12 mouse cellular contexts compared by ENCODE assay signal in genomic region chr5:135442430-135442829, GRCm38 (mm10). TPM values are rescaled to one million over a fixed set of nuclear protein-coding genes. Genes with fewer than 3 reads are reported as not detected.
DNase-seq lines count a peak whose midpoint lies in the region; ATAC-seq and TF ChIP-seq lines count a peak whose summit lies in the region.
"Had no signal": no experiment of that assay in that cellular context is flagged by ENCODE, and none has a peak within 500 bp of the region (broad histone marks: within the 10 kb centered on the region; RNA-seq: fewer than 3 reads in every experiment).

No protein-coding gene starts in this region.

- H3K9me3 ChIP-seq in heart, embryonic 15.5 days (replicated peaks) = no peaks in the 10 kb centered on the region
- H3K9me3 ChIP-seq in midbrain, postnatal 0 days (ENCODE audit: low read length) = no peaks in the 10 kb centered on the region
- no peaks in the 10 kb centered on the region for H3K9me3 ChIP-seq in midbrain, embryonic 16.5 days (replicated peaks; ENCODE audit: control insufficient read depth, low read length, poor library complexity, severe bottlenecking)
- H3K9me3 ChIP-seq in stomach, embryonic 16.5 days (replicated peaks; ENCODE audit: control insufficient read depth, low read length) = no peaks in the 10 kb centered on the region
- H3K9me3 ChIP-seq: forebrain, embryonic 10.5 days had no signal

- H3K27ac ChIP-seq in heart, embryonic 15.5 days = peak overlapping the region; percentile 35
- no peak overlapping the region for H3K27ac ChIP-seq in midbrain, postnatal 0 days (ENCODE audit: low read depth, low read length)
- no peak overlapping the region for H3K27ac ChIP-seq in midbrain, embryonic 16.5 days (ENCODE audit: low read length)
- no peak overlapping the region for H3K27ac ChIP-seq in stomach, embryonic 16.5 days (ENCODE audit: low read length)
- H3K27ac ChIP-seq: forebrain, embryonic 10.5 days had no signal

- H3K27me3 ChIP-seq in heart, embryonic 15.5 days = no peaks in the 10 kb centered on the region
- no peaks in the 10 kb centered on the region for H3K27me3 ChIP-seq in midbrain, postnatal 0 days (ENCODE audit: insufficient read depth, low read length)
- H3K27me3 ChIP-seq in midbrain, embryonic 16.5 days (ENCODE audit: control insufficient read depth, insufficient read depth, low read depth, low read length) = no peaks in the 10 kb centered on the region
- no peaks in the 10 kb centered on the region for H3K27me3 ChIP-seq in stomach, embryonic 16.5 days (ENCODE audit: control insufficient read depth, insufficient read depth, low read length)

- H3K36me3 ChIP-seq in heart, embryonic 15.5 days = peaks cover 33% of the 10 kb centered on the region
- H3K36me3 ChIP-seq in midbrain, postnatal 0 days (ENCODE audit: insufficient read depth, low read length) = peaks cover 48% of the 10 kb centered on the region
- H3K36me3 ChIP-seq in midbrain, embryonic 16.5 days (ENCODE audit: control insufficient read depth, insufficient read depth, low read length) = peaks cover 24% of the 10 kb centered on the region
- H3K36me3 ChIP-seq in stomach, embryonic 16.5 days (ENCODE audit: control insufficient read depth, insufficient read depth, low read length) = 0 out of 2 replicates have a peak, but pooled peaks cover 4% of the 10 kb centered on the region

- H3K9ac ChIP-seq in heart, embryonic 15.5 days = no peak overlapping the region
- H3K9ac ChIP-seq in midbrain, postnatal 0 days (replicated peaks; ENCODE audit: low read length, poor library complexity, severe bottlenecking) = no peak overlapping the region
- H3K9ac ChIP-seq in midbrain, embryonic 16.5 days (ENCODE audit: low read depth, low read length) = no peak overlapping the region
- no peak overlapping the region for H3K9ac ChIP-seq in stomach, embryonic 16.5 days (ENCODE audit: low read length)

- no peak for TF ChIP-seq CTCF in midbrain, postnatal 0 days (IDR thresholded peaks at IDR 0.05)

- no peak overlapping the region for H3K4me2 ChIP-seq in heart, embryonic 15.5 days
- no peak overlapping the region for H3K4me2 ChIP-seq in midbrain, postnatal 0 days (ENCODE audit: low read depth, low read length, poor library complexity, severe bottlenecking)
- H3K4me2 ChIP-seq in midbrain, embryonic 16.5 days (ENCODE audit: low read length) = no peak overlapping the region
- H3K4me2 ChIP-seq in stomach, embryonic 16.5 days (ENCODE audit: low read depth, low read length) = no peak overlapping the region

- no peak for DNase-seq in heart, adult 9 months (ENCODE audit: low spot score in 2 of 2)
- peak; percentile 3 for DNase-seq in midbrain, postnatal 0 days (ENCODE audit: low spot score)
- peak; percentile 14 to 16 for DNase-seq in kidney, adult 8-10 months
- DNase-seq in thymus, postnatal 36 days = no peak
- DNase-seq in neural tube, embryonic 10.5 days (ENCODE audit: extremely low spot score, low spot score) = no peak
- DNase-seq: cerebellum, postnatal 10 days; gastrocnemius, postnatal 14 days; thymus, postnatal 14 days had no signal

- peaks cover 18% of the 10 kb centered on the region for H3K4me1 ChIP-seq in heart, embryonic 15.5 days (replicated peaks)
- H3K4me1 ChIP-seq in midbrain, postnatal 0 days (ENCODE audit: insufficient read depth, low read length) = no peaks in the 10 kb centered on the region
- H3K4me1 ChIP-seq in midbrain, embryonic 16.5 days (ENCODE audit: control insufficient read depth, insufficient read depth, low read length) = no peaks in the 10 kb centered on the region
- no peaks in the 10 kb centered on the region for H3K4me1 ChIP-seq in stomach, embryonic 16.5 days (ENCODE audit: control insufficient read depth, insufficient read depth, low read length)
- H3K4me1 ChIP-seq: forebrain, embryonic 10.5 days had no signal

- ATAC-seq in heart, embryonic 15.5 days (replicated peaks; ENCODE audit: insufficient number of reproducible peaks, insufficient read depth, low FRiP score, low read depth) = peak; percentile 48; the same call in 1 of the 2 replicates
- ATAC-seq in midbrain, postnatal 0 days (ENCODE audit: low FRiP score) = no peak
- ATAC-seq in midbrain, embryonic 16.5 days = no peak
- ATAC-seq in stomach, embryonic 16.5 days (ENCODE audit: insufficient read depth, low FRiP score) = peak; percentile 50; the same call in 1 of the 2 replicates

- WGBS in heart, embryonic 15.5 days = 43% methylated on average over 7 of the region's 7 CpGs
- WGBS in midbrain, postnatal 0 days = 77% methylated on average over 7 of the region's 7 CpGs
- 87% methylated on average over 7 of the region's 7 CpGs for WGBS in midbrain, embryonic 16.5 days
- WGBS in stomach, embryonic 16.5 days = 61% methylated on average over 7 of the region's 7 CpGs

- no peak overlapping the region for H3K4me3 ChIP-seq in heart, embryonic 15.5 days
- H3K4me3 ChIP-seq in midbrain, postnatal 0 days (ENCODE audit: low read depth, low read length) = no peak overlapping the region
- no peak overlapping the region for H3K4me3 ChIP-seq in midbrain, embryonic 16.5 days (ENCODE audit: low read depth, low read length)
- no peak overlapping the region for H3K4me3 ChIP-seq in stomach, embryonic 16.5 days (replicated peaks; ENCODE audit: low read length)
- H3K4me3 ChIP-seq: forebrain, embryonic 10.5 days had no signal

RNA-seq across cellular contexts. Expression of gene Pom121, which starts 48.1 kb away (rescaled TPM):
- 7.0 and 9.5 TPM in 2 replicates for polyA plus RNA-seq in heart, embryonic 15.5 days (2015; fragmentation: Nextera tagmentation; extraction: Ambion mirVana)
- total RNA-seq in midbrain, postnatal 0 days (2014; rRNA removed) = 12.4 and 12.8 TPM in 2 replicates
- 6.7 and 8.5 TPM in 2 replicates for polyA plus RNA-seq in midbrain, postnatal 0 days (2015; fragmentation: Nextera tagmentation; extraction: Ambion mirVana)
- polyA plus RNA-seq in midbrain, embryonic 16.5 days (2015; fragmentation: Nextera tagmentation; extraction: Ambion mirVana) = 8.7 and 9.9 TPM in 2 replicates
- polyA plus RNA-seq in stomach, embryonic 16.5 days (2015; fragmentation: Nextera tagmentation; extraction: Ambion mirVana) = 7.7 and 8.7 TPM in 2 replicates

Comparison
In these comparisons a context has a peak if more than half of its experiments do, and no peak if none do; other contexts are left out.
1. ATAC-seq: peak in heart, embryonic 15.5 days (single experiment) and stomach, embryonic 16.5 days (single experiment); none in midbrain, postnatal 0 days (single experiment) and midbrain, embryonic 16.5 days (single experiment).
2. DNase-seq: peak in midbrain, postnatal 0 days (single experiment) and kidney, adult 8-10 months (2 of 2); none in heart, adult 9 months (0 of 2), thymus, postnatal 36 days (0 of 2) and neural tube, embryonic 10.5 days (single experiment).